Mouse (Mus musculus) MEL (cell line): ENCODE data around the gene Gm28374. TPM values are rescaled to one million over a fixed set of nuclear protein-coding genes. Genes with fewer than 3 reads are reported as not detected.

Experiments used
- DNase-seq: peaks from one replicate; pipeline ENCODE4 v3.0.0; 2011; ENCODE audit warnings: low read depth, low spot score
- H3K27ac ChIP-seq: 2 replicates; pipeline ENCODE4 v1.5.1; 2012; ENCODE audit warnings: low read depth, mild to moderate bottlenecking, control low read depth, low read length, moderate library complexity; ENCODE audit not compliant: control insufficient read depth
- H3K27me3 ChIP-seq, 2 experiments: fragments of 150-350 bp in 1 of 2; sonication (generic) in 1 of 2; 2 replicates each; pipeline ENCODE4 v1.6.1; 2012; ENCODE audit warnings: low read length in 2 of 2, mild to moderate bottlenecking in 2 of 2, improper control_type of control experiment in 1 of 2, moderate library complexity in 1 of 2; ENCODE audit not compliant: insufficient read depth in 2 of 2, control insufficient read depth in 1 of 2
- H3K36me3 ChIP-seq, 2 experiments: 2 replicates each; pipeline ENCODE4 v1.6.1; 2012 to 2014; ENCODE audit warnings: low read length in 2 of 2, improper control_type of control experiment in 1 of 2, inconsistent platforms in 1 of 2, mild to moderate bottlenecking in 1 of 2; ENCODE audit not compliant: insufficient read depth in 2 of 2, control insufficient read depth in 1 of 2
- H3K4me1 ChIP-seq, 2 experiments: fragments of 150-350 bp in 1 of 2; sonication (generic) in 1 of 2; 2 replicates each; pipeline ENCODE4 v1.6.1; 2012; ENCODE audit warnings: low read length in 2 of 2, improper control_type of control experiment in 1 of 2, mild to moderate bottlenecking in 1 of 2; ENCODE audit not compliant: insufficient read depth in 2 of 2, control insufficient read depth in 1 of 2
- H3K4me3 ChIP-seq, 2 experiments: fragments of 150-350 bp in 1 of 2; sonication (generic) in 1 of 2; 2 replicates each; pipeline ENCODE4 v1.5.1; 2012; ENCODE audit warnings: low read depth in 2 of 2, low read length in 2 of 2, mild to moderate bottlenecking in 2 of 2, moderate library complexity in 2 of 2, control low read depth in 1 of 2, improper control_type of control experiment in 1 of 2; ENCODE audit not compliant: control insufficient read depth in 1 of 2, insufficient read depth in 1 of 2
- H3K79me2 ChIP-seq: 2 replicates; pipeline ENCODE4 v1.6.1; 2012; ENCODE audit warnings: mild to moderate bottlenecking, low read length, moderate library complexity; ENCODE audit not compliant: control insufficient read depth, poor library complexity, insufficient read depth
- H3K9ac ChIP-seq: 2 replicates; pipeline ENCODE4 v1.6.1; 2012; ENCODE audit warnings: low read depth, mild to moderate bottlenecking, control low read depth, low read length, moderate library complexity; ENCODE audit not compliant: control insufficient read depth, poor library complexity, severe bottlenecking
- H3K9me3 ChIP-seq: fragments of 150-350 bp; sonication (generic); replicated peaks from 2 replicates; pipeline ENCODE4 v1.6.1; 2012; ENCODE audit warnings: mild to moderate bottlenecking, low read length, improper control_type of control experiment, moderate library complexity; ENCODE audit not compliant: insufficient read depth
- BHLHE40 ChIP-seq: IDR thresholded peaks from 2 replicates; pipeline ENCODE4 v1.6.1; 2012; ENCODE audit warnings: low read depth, mild to moderate bottlenecking, inconsistent platforms, low read length, improper control_type of control experiment, borderline replicate concordance
- CHD2 ChIP-seq: IDR thresholded peaks from 2 replicates; pipeline ENCODE4 v1.6.1; 2011; ENCODE audit warnings: low read length, improper control_type of control experiment
- CTCF ChIP-seq, 3 experiments: IDR thresholded peaks in 2 of 3; conservative IDR thresholded peaks in 1 of 3; 2 replicates each; pipeline ENCODE4 v1.5.1; 2011 to 2012; ENCODE audit warnings: low read length in 3 of 3, low read depth in 2 of 3, mild to moderate bottlenecking in 2 of 3, improper control_type of control experiment in 1 of 3, inconsistent platforms in 1 of 3, mixed read lengths in 1 of 3, moderate library complexity in 1 of 3; ENCODE audit not compliant: control insufficient read depth in 1 of 3, insufficient read depth in 1 of 3, poor library complexity in 1 of 3, severe bottlenecking in 1 of 3
- E2F4 ChIP-seq: IDR thresholded peaks from 2 replicates; pipeline ENCODE4 v1.6.1; 2011; ENCODE audit warnings: low read depth, low read length, improper control_type of control experiment, borderline replicate concordance
- ELF1 ChIP-seq: IDR thresholded peaks from 2 replicates; pipeline ENCODE4 v1.6.1; 2014; ENCODE audit warnings: low read depth, mild to moderate bottlenecking, inconsistent platforms, low read length, improper control_type of control experiment, moderate library complexity
- EP300 ChIP-seq, 2 experiments: IDR thresholded peaks; 2 replicates each; pipeline ENCODE4 v1.6.1; 2011; ENCODE audit warnings: improper control_type of control experiment in 2 of 2, low read length in 2 of 2, low read depth in 1 of 2, mild to moderate bottlenecking in 1 of 2
- ETS1 ChIP-seq: IDR thresholded peaks from 2 replicates; pipeline ENCODE4 v1.6.1; 2012; ENCODE audit warnings: low read depth, mild to moderate bottlenecking, inconsistent platforms, low read length, improper control_type of control experiment, moderate library complexity
- GABPA ChIP-seq: IDR thresholded peaks from 2 replicates; pipeline ENCODE4 v1.6.1; 2012; ENCODE audit warnings: low read depth, mild to moderate bottlenecking, inconsistent platforms, low read length, improper control_type of control experiment, moderate library complexity
- HCFC1 ChIP-seq: IDR thresholded peaks from 2 replicates; pipeline ENCODE4 v1.6.1; 2012; ENCODE audit warnings: low read depth, mild to moderate bottlenecking, inconsistent platforms, low read length, improper control_type of control experiment, moderate library complexity
- JUND ChIP-seq: IDR thresholded peaks from 2 replicates; pipeline ENCODE4 v1.6.1; 2011; ENCODE audit warnings: low read depth, mild to moderate bottlenecking, improper control_type of control experiment, low read length
- MAFK ChIP-seq: IDR thresholded peaks from 2 replicates; pipeline ENCODE4 v1.6.1; 2011; ENCODE audit warnings: low read depth, mild to moderate bottlenecking, low read length, improper control_type of control experiment, borderline replicate concordance
- MAZ ChIP-seq: IDR thresholded peaks from 2 replicates; pipeline ENCODE4 v1.6.1; 2012; ENCODE audit warnings: low read depth, mild to moderate bottlenecking, inconsistent platforms, low read length, improper control_type of control experiment
- MEF2A ChIP-seq: IDR thresholded peaks from 2 replicates; pipeline ENCODE4 v1.6.1; 2014; ENCODE audit warnings: low read depth, mild to moderate bottlenecking, inconsistent platforms, low read length, improper control_type of control experiment; ENCODE audit not compliant: poor library complexity, insufficient replicate concordance, severe bottlenecking; ENCODE audit errors: extremely low read depth
- MXI1 ChIP-seq: IDR thresholded peaks from 2 replicates; pipeline ENCODE4 v1.6.1; 2011; ENCODE audit warnings: mild to moderate bottlenecking, low read depth, low read length, improper control_type of control experiment
- MYC ChIP-seq: IDR thresholded peaks from 2 replicates; pipeline ENCODE4 v1.6.1; 2011; ENCODE audit warnings: low read depth, mild to moderate bottlenecking, low read length, improper control_type of control experiment, moderate library complexity
- NELFE ChIP-seq: IDR thresholded peaks from 2 replicates; pipeline ENCODE4 v1.6.1; 2011; ENCODE audit warnings: low read depth, low read length, improper control_type of control experiment
- POLR2A ChIP-seq, 2 experiments: IDR thresholded peaks; 2 replicates each; pipeline ENCODE4 v1.6.1; 2011 to 2012; ENCODE audit warnings: low read length in 2 of 2, mild to moderate bottlenecking in 2 of 2, control low read depth in 1 of 2, improper control_type of control experiment in 1 of 2, low read depth in 1 of 2, moderate library complexity in 1 of 2; ENCODE audit not compliant: control insufficient read depth in 1 of 2, insufficient read depth in 1 of 2, poor library complexity in 1 of 2
- POLR2AphosphoS5 ChIP-seq: IDR thresholded peaks from 2 replicates; pipeline ENCODE4 v1.6.1; 2012; ENCODE audit warnings: low read depth, borderline replicate concordance, mild to moderate bottlenecking, inconsistent platforms, low read length, moderate library complexity, mixed read lengths
- RAD21 ChIP-seq: IDR thresholded peaks from 2 replicates; pipeline ENCODE4 v1.6.1; 2011; ENCODE audit warnings: mild to moderate bottlenecking, low read depth, low read length, improper control_type of control experiment
- RCOR1 ChIP-seq: IDR thresholded peaks from 2 replicates; pipeline ENCODE4 v1.6.1; 2012; ENCODE audit warnings: low read depth, mild to moderate bottlenecking, inconsistent platforms, low read length, improper control_type of control experiment
- SIN3A ChIP-seq: IDR thresholded peaks from 2 replicates; pipeline ENCODE4 v1.6.1; 2012; ENCODE audit warnings: low read length, improper control_type of control experiment, inconsistent platforms
- SMC3 ChIP-seq: IDR thresholded peaks from 2 replicates; pipeline ENCODE4 v1.6.1; 2011; ENCODE audit warnings: low read depth, low read length, improper control_type of control experiment
- TBP ChIP-seq: IDR thresholded peaks from 2 replicates; pipeline ENCODE4 v1.8.0; 2011; ENCODE audit warnings: low read depth, low read length, improper control_type of control experiment
- TCF12 ChIP-seq: IDR thresholded peaks from 2 replicates; pipeline ENCODE4 v1.6.1; 2014; ENCODE audit warnings: low read depth, mild to moderate bottlenecking, inconsistent platforms, low read length, improper control_type of control experiment, moderate library complexity
- USF2 ChIP-seq, 2 experiments: IDR thresholded peaks; 2 replicates each; pipeline ENCODE4 v1.6.1; 2011 to 2012; ENCODE audit warnings: improper control_type of control experiment in 2 of 2, low read length in 2 of 2, borderline replicate concordance in 1 of 2, inconsistent platforms in 1 of 2, low read depth in 1 of 2, mild to moderate bottlenecking in 1 of 2; ENCODE audit not compliant: insufficient read depth in 1 of 2
- ZC3H11A ChIP-seq: IDR thresholded peaks from 2 replicates; pipeline ENCODE4 v1.6.1; 2012; ENCODE audit warnings: low read depth, mild to moderate bottlenecking, inconsistent platforms, low read length, improper control_type of control experiment
- ZKSCAN1 ChIP-seq: IDR thresholded peaks from 2 replicates; pipeline ENCODE4 v1.6.1; 2012; ENCODE audit warnings: low read depth, mild to moderate bottlenecking, inconsistent platforms, low read length, improper control_type of control experiment, moderate library complexity
- ZMIZ1 ChIP-seq: IDR thresholded peaks from 2 replicates; pipeline ENCODE4 v1.6.1; 2012; ENCODE audit warnings: low read depth, mild to moderate bottlenecking, inconsistent platforms, low read length, improper control_type of control experiment, moderate library complexity
- ZNF384 ChIP-seq: IDR thresholded peaks from 2 replicates; pipeline ENCODE4 v1.6.1; 2012; ENCODE audit warnings: low read depth, mild to moderate bottlenecking, inconsistent platforms, low read length, improper control_type of control experiment
- polyA plus RNA-seq, 2 experiments: library from polyadenylated mRNA; stranded (reverse) in 1 of 2; unstranded in 1 of 2; fragments of >175 nt in 1 of 2; fragments of >200 nt in 1 of 2; gene quantifications; 2 replicates each; pipeline versions ENCODE4 v1.2.1 to v1.2.4; 2012; ENCODE audit warnings: low replicate concordance in 2 of 2, low read depth in 1 of 2; ENCODE audit not compliant: insufficient read length in 2 of 2, insufficient read depth in 1 of 2, missing spikeins in 1 of 2
- total RNA-seq: library from RNA; depleted of rRNA; stranded (reverse); fragments of 300-350 nt; gene quantifications from 2 replicates; pipeline ENCODE4 v1.2.3, GENCODE M21; 2012

Gene Gm28374
- total and polyA plus RNA-seq, 3 experiments = 0.42 to 0.46 TPM; not detected in 1

- TF ChIP-seq MAFK = no peak
- TF ChIP-seq BHLHE40 = no peak
These were observed 44.2 kb upstream of the Gm28374 start (continued) for GRCm38 (mm10) chr19:6126289-6126688.

GRCm38 (mm10) chr19:6124898-6125297, 42.8 kb upstream of the Gm28374 start:
- Histone ChIP-seq H3K9me3 (no peaks in the 10 kb centered on the region), H3K27ac (no peak overlapping the region), H3K36me3 (peaks cover 0 to 12% of the 10 kb centered on the region in 2 experiments; a peak in 2 of 4 replicates), H3K9ac (no peak overlapping the region), H3K4me3 (no peak overlapping the region), H3K79me2 (peaks cover 1% of the 10 kb centered on the region; the same call in 1 of the 2 replicates), H3K27me3 (no peaks in the 10 kb centered on the region), H3K4me1 (peaks cover 3 to 7% of the 10 kb centered on the region in 2 experiments; a peak in 3 of 4 replicates)
- no peak for DNase-seq
- TF ChIP-seq POLR2A (IDR thresholded peaks at IDR 0.05; ENCODE audit: control insufficient read depth in 1 of 2, insufficient read depth in 1 of 2, low read depth in 1 of 2, low read length in 2 of 2, poor library complexity in 1 of 2) = no peak
- TF ChIP-seq BHLHE40 = no peak
- no peak for TF ChIP-seq MEF2A
- no peak for TF ChIP-seq ETS1
- no peak for TF ChIP-seq MXI1
- TF ChIP-seq RAD21 = no peak
- no peak for TF ChIP-seq EP300 (IDR thresholded peaks at IDR 0.05; ENCODE audit: low read depth in 1 of 2, low read length in 2 of 2)
- TF ChIP-seq CTCF (IDR thresholded peaks at IDR 0.05 in 2 of 3, conservative IDR thresholded peaks at IDR 0.05 in 1 of 3; ENCODE audit: control insufficient read depth in 1 of 3, insufficient read depth in 1 of 3, low read depth in 2 of 3, low read length in 3 of 3, poor library complexity in 1 of 3, severe bottlenecking in 1 of 3) = no peak
- no peak for TF ChIP-seq USF2 (IDR thresholded peaks at IDR 0.05; ENCODE audit: borderline replicate concordance in 1 of 2, insufficient read depth in 1 of 2, low read depth in 1 of 2, low read length in 2 of 2)
- no peak for TF ChIP-seq SIN3A
- TF ChIP-seq ZC3H11A = no peak
- TF ChIP-seq TCF12 = no peak
- no peak for TF ChIP-seq SMC3
- TF ChIP-seq ZNF384 = no peak
- no peak for TF ChIP-seq MAFK
- TF ChIP-seq HCFC1 = no peak

- peaks cover 1% of the 10 kb centered on the region; the same call in 1 of the 2 replicates for H3K79me2 ChIP-seq
- peaks cover 0 to 3% of the 10 kb centered on the region in 2 experiments; a peak in 2 of 4 replicates for H3K4me1 ChIP-seq
- no peaks in the 10 kb centered on the region for H3K9me3 ChIP-seq
- H3K36me3 ChIP-seq = peaks cover 0 to 7% of the 10 kb centered on the region in 2 experiments; a peak in 2 of 4 replicates
- no peak for DNase-seq
- no peak overlapping the region for H3K27ac ChIP-seq
- H3K9ac ChIP-seq = no peak overlapping the region
- H3K4me3 ChIP-seq = no peak overlapping the region
- H3K27me3 ChIP-seq = no peaks in the 10 kb centered on the region
- TF ChIP-seq ELF1 (no peak), TBP (no peak), ZNF384 (no peak), MAZ (no peak), JUND (no peak), CHD2 (no peak), CTCF (IDR thresholded peaks at IDR 0.05 in 2 of 3, conservative IDR thresholded peaks at IDR 0.05 in 1 of 3; ENCODE audit: control insufficient read depth in 1 of 3, insufficient read depth in 1 of 3, low read depth in 2 of 3, low read length in 3 of 3, poor library complexity in 1 of 3, severe bottlenecking in 1 of 3) (no peak), USF2 (IDR thresholded peaks at IDR 0.05; ENCODE audit: borderline replicate concordance in 1 of 2, insufficient read depth in 1 of 2, low read depth in 1 of 2, low read length in 2 of 2) (no peak), RCOR1 (no peak), ZKSCAN1 (no peak), POLR2AphosphoS5 (no peak), ZMIZ1 (no peak), MYC (no peak), NELFE (no peak), MEF2A (no peak), GABPA (no peak), E2F4 (no peak)
These were observed 41.3 kb upstream of the Gm28374 start for GRCm38 (mm10) chr19:6123330-6123729.
